Mouse (Mus musculus): ENCODE data around the gene Fmnl1. TPM values are rescaled to one million over a fixed set of nuclear protein-coding genes. Genes with fewer than 3 reads are reported as not detected.
A peak's percentile ranks its signal among the peaks of the same experiment; 100 is the strongest.

Gene Fmnl1
- total RNA-seq (2021) (10 to 100 TPM; 12.1 to 14.5 TPM), polyA plus RNA-seq (2012; rRNA removed) (12.8 and 14.2 TPM in 2 replicates)
- long read RNA-seq, partial matches to known transcripts = 1 of 4 reads
- long read RNA-seq, other reads (novel, unspliced or antisense) = 2 of 4 reads

DNA sequence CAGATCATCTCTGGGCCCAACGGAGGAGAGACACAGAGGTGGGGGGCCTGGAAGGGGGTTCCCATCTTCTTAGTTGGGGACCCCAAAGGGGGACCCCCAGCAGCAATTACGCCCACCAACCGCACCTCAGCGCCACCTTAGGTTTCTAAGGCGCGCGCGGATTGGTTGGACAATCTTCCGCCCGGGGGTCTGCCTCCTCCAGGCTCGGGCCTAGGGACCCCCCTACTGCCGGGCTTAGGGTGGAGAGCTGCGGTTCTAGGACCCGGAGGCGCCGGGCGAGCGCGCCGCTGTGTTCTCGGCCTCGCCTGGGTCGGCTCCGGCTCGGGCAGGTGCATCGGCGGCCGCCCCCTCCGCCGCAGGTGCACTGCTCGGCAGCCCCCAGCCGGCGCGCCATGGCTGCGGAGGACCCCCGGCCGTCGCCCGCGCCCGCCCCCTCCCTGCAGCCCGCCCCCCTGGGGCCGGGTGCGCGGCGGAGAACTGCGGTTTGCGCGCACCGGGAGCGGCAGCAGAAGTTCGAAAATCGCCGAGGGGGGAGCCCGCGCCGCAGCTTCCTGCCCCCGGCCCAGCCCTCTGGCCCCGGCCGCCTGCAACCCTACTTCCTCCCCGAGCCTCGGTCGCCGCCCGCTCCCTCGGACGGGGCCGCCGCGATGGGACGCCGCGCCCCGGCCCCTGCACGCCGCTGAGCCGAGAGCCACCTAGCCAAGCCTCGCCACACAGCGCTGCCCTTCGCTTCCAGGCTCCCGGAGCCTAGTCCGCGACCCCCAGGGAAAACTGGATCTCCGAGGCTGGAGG, at the start of gene Fmnl1:
TSS of gene Fmnl1 (plus strand) at position 614 of the 792 bp plus-strand sequence.
- intact Hi-C loops (cut with DNase I) = no loop called here
- TF ChIP-seq EP300 (IDR thresholded peaks at IDR 0.05; ENCODE audit: insufficient read depth, low read depth, low read length) = no peak
- TF ChIP-seq POLR2A (IDR thresholded peaks at IDR 0.05; ENCODE audit: insufficient read depth, low read depth, low read length) = no peak
- TF ChIP-seq CTCF (IDR thresholded peaks at IDR 0.05) = no peak
- Histone ChIP-seq H3K4me3 (peak within 1 kb of the TSS; percentile 84), H3K4me1 (ENCODE audit: control insufficient read depth, insufficient read depth, low read length) (peaks cover 11% of the 10 kb centered on the region), H3K27ac (peak within 1 kb of the TSS; percentile 78), H3K27me3 (ENCODE audit: control insufficient read depth, insufficient read depth, low read length) (no peaks in the 10 kb centered on the region), H3K36me3 (ENCODE audit: control insufficient read depth, insufficient read depth, low read length) (no peaks in the 10 kb centered on the region), H3K79me2 (replicated peaks; ENCODE audit: control insufficient read depth, insufficient read depth, low read length) (peaks cover 4% of the 10 kb centered on the region; the same call in 1 of the 2 replicates), H3K9ac (ENCODE audit: low read depth, low read length) (peak within 1 kb of the TSS; percentile 97)
- DNase-seq = peak; percentile 77 to 84
- 2% methylated on average over 73 of the region's 84 CpGs for WGBS

- Histone ChIP-seq H3K27me3 (ENCODE audit: control insufficient read depth, insufficient read depth, low read length) (no peaks in the 10 kb centered on the region), H3K27ac (peak within 1 kb of the TSS; percentile 99), H3K9ac (ENCODE audit: low read depth, low read length) (peak within 1 kb of the TSS; percentile 100), H3K4me1 (ENCODE audit: control insufficient read depth, insufficient read depth, low read length) (peaks cover 3% of the 10 kb centered on the region), H3K79me2 (replicated peaks; ENCODE audit: control insufficient read depth, insufficient read depth, low read length) (0 out of 2 replicates have a peak, but pooled peaks cover 2% of the 10 kb centered on the region), H3K4me3 (peak within 1 kb of the TSS; percentile 100), H3K36me3 (ENCODE audit: control insufficient read depth, insufficient read depth, low read length) (peaks cover 13% of the 10 kb centered on the region)
- DNase-seq = peak in 1 of 2 experiments; percentile 82
- intact Hi-C loops (cut with DNase I) = loop anchor here (1.0 kb wide), 1 partner anchor 16 kb away; the partner anchor contains the start of gene Hexim1
- TF ChIP-seq EP300 (IDR thresholded peaks at IDR 0.05; ENCODE audit: insufficient read depth, low read depth, low read length) (no peak), POLR2A (IDR thresholded peaks at IDR 0.05; ENCODE audit: insufficient read depth, low read depth, low read length) (peak; percentile 33; the same call in 1 of the 2 replicates)
- WGBS = under 1% methylated on average over 39 of the region's 39 CpGs
These were observed 39.0 kb upstream of the Fmnl1 start, which contains the start of gene Hexim2 for GRCm38 (mm10) chr11:103131701-103132575. Hexim2 (plus strand) TSS chr11:103132429.

GRCm38 (mm10) chr11:103132576-103133455, 38.1 kb upstream of the Fmnl1 start:
- intact Hi-C loops (cut with DNase I) = loop anchor here (1.0 kb wide), 2 partner anchors 17 to 26 kb away; partner anchors contain the start of gene Hexim1
- peaks cover 3% of the 10 kb centered on the region for H3K4me1 ChIP-seq (ENCODE audit: control insufficient read depth, insufficient read depth, low read length)
- TF ChIP-seq EP300 (IDR thresholded peaks at IDR 0.05; ENCODE audit: insufficient read depth, low read depth, low read length) (peak; percentile 93), POLR2A (IDR thresholded peaks at IDR 0.05; ENCODE audit: insufficient read depth, low read depth, low read length) (peak; percentile 86), CTCF (IDR thresholded peaks at IDR 0.05) (no peak)
- peak overlapping the region; percentile 100 for H3K9ac ChIP-seq (ENCODE audit: low read depth, low read length)
- peaks cover 13% of the 10 kb centered on the region for H3K36me3 ChIP-seq (ENCODE audit: control insufficient read depth, insufficient read depth, low read length)
- DNase-seq = peak; percentile 100
- H3K27me3 ChIP-seq (ENCODE audit: control insufficient read depth, insufficient read depth, low read length) = no peaks in the 10 kb centered on the region
- WGBS = under 1% methylated on average over 54 of the region's 58 CpGs
- H3K4me3 ChIP-seq = peak overlapping the region; percentile 100
- H3K27ac ChIP-seq = peak overlapping the region; percentile 99
- 0 out of 2 replicates have a peak, but pooled peaks cover 2% of the 10 kb centered on the region for H3K79me2 ChIP-seq (replicated peaks; ENCODE audit: control insufficient read depth, insufficient read depth, low read length)

DNA sequence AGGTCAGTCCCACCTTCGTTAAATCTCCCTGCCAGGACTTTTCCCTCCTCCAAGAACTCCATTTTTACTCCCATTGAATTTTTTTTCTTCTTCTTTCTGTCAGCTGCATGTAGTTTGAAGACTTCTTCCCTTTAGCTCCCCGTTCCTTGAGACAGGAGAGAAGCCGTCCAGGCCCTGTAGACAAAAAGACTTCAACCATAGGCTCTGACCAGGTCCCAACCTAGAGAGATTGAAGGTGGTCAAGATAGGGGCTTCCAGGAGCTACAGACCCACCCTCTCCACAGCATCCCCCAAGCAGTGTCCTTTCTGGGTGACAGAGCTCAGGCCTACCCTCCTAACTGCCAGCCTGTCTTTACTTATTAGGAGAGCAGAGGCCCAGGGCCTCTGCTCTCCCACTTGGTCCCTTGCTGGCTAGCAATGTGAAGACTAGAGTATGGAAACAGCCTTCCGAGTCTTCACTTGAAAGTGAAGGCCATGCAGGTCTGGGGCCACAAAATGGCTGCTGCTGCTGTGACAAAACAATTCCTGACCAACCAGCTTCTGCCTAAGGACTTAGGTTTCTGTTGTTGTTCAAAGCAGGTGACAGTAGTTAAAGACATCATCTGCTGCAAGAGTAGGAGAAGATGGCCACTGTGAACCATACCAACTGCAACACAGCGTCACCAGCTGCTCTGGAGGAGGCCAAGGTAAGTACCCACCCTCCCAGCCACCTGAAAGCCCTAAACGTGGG, 37.3 kb upstream of the Fmnl1 start:
- TF ChIP-seq POLR2A (IDR thresholded peaks at IDR 0.05; ENCODE audit: insufficient read depth, low read depth, low read length) (no peak), CTCF (IDR thresholded peaks at IDR 0.05) (no peak), EP300 (IDR thresholded peaks at IDR 0.05; ENCODE audit: insufficient read depth, low read depth, low read length) (no peak)
- Histone ChIP-seq H3K27ac (peak overlapping the region; percentile 84), H3K9ac (ENCODE audit: low read depth, low read length) (peak overlapping the region; percentile 59), H3K4me3 (peak overlapping the region; percentile 2; the same call in 1 of the 2 replicates), H3K27me3 (ENCODE audit: control insufficient read depth, insufficient read depth, low read length) (no peaks in the 10 kb centered on the region), H3K4me1 (ENCODE audit: control insufficient read depth, insufficient read depth, low read length) (peaks cover 3% of the 10 kb centered on the region), H3K36me3 (ENCODE audit: control insufficient read depth, insufficient read depth, low read length) (peaks cover 13% of the 10 kb centered on the region), H3K79me2 (replicated peaks; ENCODE audit: control insufficient read depth, insufficient read depth, low read length) (0 out of 2 replicates have a peak, but pooled peaks cover 2% of the 10 kb centered on the region)
- 64% methylated on average over 6 of the region's 6 CpGs for WGBS
- DNase-seq = no peak
- intact Hi-C loops (cut with DNase I) = loop anchor here (1.0 kb wide), 1 partner anchor 26 kb away; no protein-coding TSS in a partner anchor
